Mouse (Mus musculus) embryonic fibroblast, embryonic 13.5 days (primary cell): Measurements from ENCODE around the gene Creb1.

Experiments used
- CTCF ChIP-seq: IDR thresholded peaks from 2 replicates; pipeline ENCODE4 v1.5.1; 2011; ENCODE audit warnings: mild to moderate bottlenecking, control low read depth, low read length, moderate library complexity, borderline replicate concordance; ENCODE audit not compliant: insufficient read depth
- POLR2A ChIP-seq: IDR thresholded peaks from 2 replicates; pipeline ENCODE4 v1.6.1; 2011; ENCODE audit warnings: low read depth, mild to moderate bottlenecking, control low read depth, low read length, moderate library complexity

- no peak for TF ChIP-seq CTCF
- no peak for TF ChIP-seq POLR2A
These were observed 121.3 kb downstream of the Creb1 start for GRCm38 (mm10) chr1:64653701-64654100.
